Mouse (Mus musculus) testis, adult 2 months (tissue): ENCODE results near the gene Tbcc.

Experiments
- CTCF ChIP-seq: fragments of 200-500 bp; IDR thresholded peaks from 2 replicates; pipeline ENCODE4 v1.5.1; 2012; ENCODE audit warnings: low read depth, mild to moderate bottlenecking, inconsistent platforms, low read length, moderate library complexity; ENCODE audit not compliant: control insufficient read depth, insufficient read depth, insufficient replicate concordance
- POLR2A ChIP-seq: fragments of 200-500 bp; IDR thresholded peaks from 2 replicates; pipeline ENCODE4 v1.6.1; 2012; ENCODE audit warnings: low read depth, mild to moderate bottlenecking, inconsistent platforms, low read length, moderate library complexity; ENCODE audit not compliant: control insufficient read depth

DNA sequence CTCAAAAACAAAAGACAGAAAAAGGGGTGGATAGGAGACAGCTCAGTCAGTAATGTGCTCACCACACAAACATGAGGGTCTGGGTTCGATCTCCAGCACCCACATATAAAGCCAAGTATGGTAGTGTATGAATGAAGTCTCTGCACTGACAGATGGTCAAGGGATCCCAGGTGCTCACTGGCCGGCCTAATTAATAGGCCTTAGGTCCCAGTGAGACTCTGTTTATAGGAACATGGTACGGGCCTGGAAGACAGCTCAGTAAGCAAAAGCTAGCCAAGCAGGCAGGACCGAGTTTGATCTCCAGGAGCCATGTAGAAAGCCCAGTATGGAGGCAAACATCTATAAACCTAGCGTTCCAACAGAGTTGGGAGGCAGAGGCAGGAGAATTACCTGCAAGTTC is 13.4 kb upstream of the Tbcc start:
- TF ChIP-seq POLR2A (no peak), CTCF (no peak)
